Mouse (Mus musculus): Measurements from ENCODE around the gene Il3ra. TPM values are rescaled to one million over a fixed set of nuclear protein-coding genes. Genes with fewer than 3 reads are reported as not detected.

Il3ra gene
- polyA plus RNA-seq, 1 experiment from 2014 or later: 6.9 TPM

DNA sequence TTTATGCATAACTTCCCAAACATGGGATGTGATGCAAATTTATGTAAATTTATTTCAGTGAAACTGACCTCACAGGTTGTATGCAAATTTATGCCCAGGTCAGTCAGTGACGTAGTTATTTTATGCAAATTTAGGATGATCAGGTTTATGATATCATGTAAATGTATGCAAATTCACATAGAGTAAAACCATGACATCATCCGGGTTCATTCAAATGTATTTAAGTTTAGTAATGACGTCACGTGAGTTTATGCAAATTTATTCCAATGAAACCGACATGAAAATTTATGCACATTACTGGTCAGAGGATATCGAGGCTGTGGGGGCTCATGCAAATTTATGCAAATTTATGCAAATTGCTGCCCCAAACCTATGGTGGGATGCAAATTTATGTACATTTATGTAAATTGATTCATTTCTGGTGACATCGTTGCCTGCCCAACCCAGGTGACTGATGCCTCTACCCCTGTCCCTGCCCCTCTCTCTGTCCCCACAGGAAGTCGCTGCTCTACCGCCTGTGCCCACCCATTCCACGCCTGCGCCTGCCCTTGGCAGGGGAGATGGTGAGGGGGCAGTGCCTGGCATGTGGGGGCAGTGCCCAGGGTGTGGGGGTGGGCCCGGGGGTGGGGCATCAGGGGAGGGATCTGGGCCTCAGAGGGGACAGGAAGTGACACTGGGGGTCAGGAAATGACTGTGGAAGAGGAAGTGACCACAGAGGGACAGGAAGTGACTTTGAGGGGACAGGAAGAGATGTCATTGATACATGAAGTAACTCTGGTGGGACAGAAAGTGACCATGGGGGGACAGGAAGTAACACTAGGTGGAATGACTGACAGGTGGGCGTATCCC, 8.7 kb downstream of the Il3ra start:
- 95% methylated on average over 13 of the region's 13 CpGs for WGBS
- Histone ChIP-seq H3K27ac (ENCODE audit: low read length) (no peak overlapping the region), H3K4me1 (ENCODE audit: insufficient read depth, low read length) (no peaks in the 10 kb centered on the region), H3K27me3 (ENCODE audit: insufficient read depth, low read length) (no peaks in the 10 kb centered on the region), H3K4me2 (replicated peaks; ENCODE audit: low read depth, low read length) (no peak overlapping the region), H3K4me3 (ENCODE audit: low read length) (no peak overlapping the region), H3K9me3 (ENCODE audit: low read length) (peaks cover 57% of the 10 kb centered on the region), H3K9ac (replicated peaks; ENCODE audit: low read length) (no peak overlapping the region), H3K36me3 (ENCODE audit: insufficient read depth, low read length) (peaks cover 17% of the 10 kb centered on the region)
- no peak for ATAC-seq (ENCODE audit: low FRiP score, low TSS enrichment)

GRCm38 (mm10) chr14:14355360-14355646, 9.2 kb downstream of the Il3ra start:
- 93% methylated on average over 8 of the region's 8 CpGs for WGBS

GRCm38 (mm10) chr14:14395535-14395934, 49.5 kb downstream of the Il3ra start:
- ATAC-seq (ENCODE audit: low FRiP score, low TSS enrichment): no peak
- no peaks in the 10 kb centered on the region for H3K36me3 ChIP-seq (ENCODE audit: insufficient read depth, low read length)
- no peak overlapping the region for H3K9ac ChIP-seq (replicated peaks; ENCODE audit: low read length)
- H3K4me1 ChIP-seq (ENCODE audit: insufficient read depth, low read length): no peaks in the 10 kb centered on the region
- H3K4me2 ChIP-seq (replicated peaks; ENCODE audit: low read depth, low read length): no peak overlapping the region
- no peak overlapping the region for H3K4me3 ChIP-seq (ENCODE audit: low read length)
- WGBS: 62% methylated on average over 1 of the region's 1 CpGs
- no peak overlapping the region for H3K27ac ChIP-seq (ENCODE audit: low read length)
- no peaks in the 10 kb centered on the region for H3K27me3 ChIP-seq (ENCODE audit: insufficient read depth, low read length)
- H3K9me3 ChIP-seq (ENCODE audit: low read length): no peaks in the 10 kb centered on the region

More at GRCm38 (mm10) chr14:14355360-14355646, 9.2 kb downstream of the Il3ra start:
- H3K36me3 ChIP-seq (ENCODE audit: insufficient read depth, low read length): peaks cover 17% of the 10 kb centered on the region
- H3K4me2 ChIP-seq (replicated peaks; ENCODE audit: low read depth, low read length): no peak overlapping the region
- H3K27ac ChIP-seq (ENCODE audit: low read length): no peak overlapping the region
- peak; percentile 55; the same call in 1 of the 2 replicates for ATAC-seq (ENCODE audit: low FRiP score, low TSS enrichment)
- peaks cover 51% of the 10 kb centered on the region for H3K9me3 ChIP-seq (ENCODE audit: low read length)
- H3K9ac ChIP-seq (replicated peaks; ENCODE audit: low read length): no peak overlapping the region
- no peaks in the 10 kb centered on the region for H3K27me3 ChIP-seq (ENCODE audit: insufficient read depth, low read length)
- H3K4me1 ChIP-seq (ENCODE audit: insufficient read depth, low read length): no peaks in the 10 kb centered on the region
- H3K4me3 ChIP-seq (ENCODE audit: low read length): no peak overlapping the region

- no peak within 1 kb of the TSS for H3K27ac ChIP-seq (ENCODE audit: low read length)
- H3K36me3 ChIP-seq (ENCODE audit: insufficient read depth, low read length): no peaks in the 10 kb centered on the region
- H3K9me3 ChIP-seq (ENCODE audit: low read length): no peaks in the 10 kb centered on the region
- no peak within 1 kb of the TSS for H3K9ac ChIP-seq (replicated peaks; ENCODE audit: low read length)
- H3K4me2 ChIP-seq (replicated peaks; ENCODE audit: low read depth, low read length): no peak within 1 kb of the TSS
- no peaks in the 10 kb centered on the region for H3K27me3 ChIP-seq (ENCODE audit: insufficient read depth, low read length)
- H3K4me3 ChIP-seq (ENCODE audit: low read length): no peak within 1 kb of the TSS
- no peak for ATAC-seq (ENCODE audit: low FRiP score, low TSS enrichment)
- H3K4me1 ChIP-seq (ENCODE audit: insufficient read depth, low read length): no peaks in the 10 kb centered on the region
- 87% methylated on average over 2 of the region's 2 CpGs for whole genome bisulfite sequencing
Observed at GRCm38 (mm10) chr14:14400998-14401397, 54.9 kb downstream of the Il3ra start, which contains the start of gene Olfr721-ps1. TSS of gene Olfr721-ps1 (plus strand) at chr14:14401298.

Other genes starting within 250 kb of the Il3ra start
- 240 and 248 TPM in 2 replicates for gene Psmd6, start 225.3 kb upstream of the Il3ra start, polyA plus RNA-seq (2015; fragmentation: Nextera tagmentation; extraction: Ambion mirVana)
- not detected in 2 replicates for gene Olfr720, start 159.4 kb upstream of the Il3ra start, polyA plus RNA-seq (2015; fragmentation: Nextera tagmentation; extraction: Ambion mirVana)
- gene Olfr31, start 23.4 kb upstream of the Il3ra start, polyA plus RNA-seq (2015; fragmentation: Nextera tagmentation; extraction: Ambion mirVana): not detected in 2 replicates
- not detected in 2 replicates for gene Olfr721-ps1, start 55.0 kb downstream of the Il3ra start, polyA plus RNA-seq (2015; fragmentation: Nextera tagmentation; extraction: Ambion mirVana)

Data from kidney, embryonic 16.5 days (tissue).